Mouse (Mus musculus) liver, postnatal 0 days (tissue): ENCODE data around the gene Prkch.

Experiments used
- CTCF ChIP-seq: sonication (generic); IDR thresholded peaks from 2 replicates; pipeline ENCODE4 v1.5.1; 2016; ENCODE audit warnings: antibody characterized with exemption, low read depth
- EP300 ChIP-seq: IDR thresholded peaks from 2 replicates; pipeline ENCODE4 v1.6.1; 2016; ENCODE audit warnings: antibody characterized with exemption, low read depth, mild to moderate bottlenecking

- TF ChIP-seq CTCF (no peak), EP300 (no peak)
Observed at GRCm38 (mm10) chr12:73800886-73801285, 216.3 kb downstream of the Prkch start.
